Mouse (Mus musculus): ENCODE measurements at regions not wholly inside any gene's neighbourhood (a gene's known extent, or its start where the extent isn't known, plus 50 kb on each side); places are given as distances from the start of the nearest gene placed in this dataset.

- no peak for TF ChIP-seq CTCF (IDR thresholded peaks at IDR 0.05; ENCODE audit: low read depth)
- no peak for TF ChIP-seq EP300 (IDR thresholded peaks at IDR 0.05; ENCODE audit: low read depth)
These were observed 88.7 kb upstream of the Nxpe4 start for GRCm38 (mm10) chr9:48073096-48073495.

Data from heart, postnatal 0 days (tissue).